Mouse (Mus musculus) adrenal gland, postnatal 0 days (tissue): ENCODE data around the gene Mocs2. TPM values are rescaled to one million over a fixed set of nuclear protein-coding genes. Genes with fewer than 3 reads are reported as not detected.

Experiments
- polyA plus RNA-seq: library from polyadenylated mRNA; unstranded; fragments of >200 nt; fragmentation: Nextera tagmentation; extraction: Ambion mirVana; gene quantifications from 2 replicates; pipeline ENCODE4 v1.2.1, GENCODE M21; 2015

Gene Mocs2
- polyA plus RNA-seq = 191 and 195 TPM in 2 replicates

GRCm38 (mm10) chr13:114817751-114818360 lies at the start of gene Mocs2:
Mocs2 (plus strand) TSS chr13:114818236.

Other genes starting within 250 kb of the Mocs2 start
- gene Itga2, start 113.9 kb downstream of the Mocs2 start, polyA plus RNA-seq = 2.8 and 7.2 TPM in 2 replicates